Mouse (Mus musculus) ES-Bruce4 (cell line): ENCODE measurements around the gene Pklr. TPM values are rescaled to one million over a fixed set of nuclear protein-coding genes. Genes with fewer than 3 reads are reported as not detected.

Experiments used
- H3K27ac ChIP-seq: 2 replicates; pipeline ENCODE4 v1.5.1; 2012; ENCODE audit warnings: low read length, inconsistent platforms; ENCODE audit not compliant: insufficient read depth
- H3K27me3 ChIP-seq: 2 replicates; pipeline ENCODE4 v1.6.1; 2012; ENCODE audit warnings: mild to moderate bottlenecking, low read length, inconsistent platforms; ENCODE audit not compliant: control insufficient read depth, poor library complexity, insufficient read depth, severe bottlenecking
- H3K36me3 ChIP-seq: 2 replicates; pipeline ENCODE4 v1.6.1; 2012; ENCODE audit warnings: inconsistent platforms, mild to moderate bottlenecking, low read length, moderate library complexity; ENCODE audit not compliant: control insufficient read depth, poor library complexity, insufficient read depth, severe bottlenecking
- H3K4me1 ChIP-seq: one replicate; pipeline ENCODE4 v1.8.1; 2011; ENCODE audit warnings: low read length; ENCODE audit not compliant: control insufficient read depth, insufficient read depth
- H3K4me3 ChIP-seq: 2 replicates; pipeline ENCODE4 v1.5.1; 2011; ENCODE audit warnings: low read depth, mild to moderate bottlenecking, low read length
- H3K9ac ChIP-seq: 2 replicates; pipeline ENCODE4 v1.6.1; 2012; ENCODE audit warnings: low read depth, mild to moderate bottlenecking, inconsistent platforms; ENCODE audit not compliant: poor library complexity, severe bottlenecking
- H3K9me3 ChIP-seq: replicated peaks from 2 replicates; pipeline ENCODE4 v1.6.1; 2012; ENCODE audit warnings: mild to moderate bottlenecking, low read length, inconsistent platforms; ENCODE audit not compliant: control insufficient read depth, poor library complexity, insufficient read depth, severe bottlenecking
- CTCF ChIP-seq: IDR thresholded peaks from one replicate; pipeline ENCODE4 v1.8.1; 2011; ENCODE audit warnings: low read depth, low read length
- EP300 ChIP-seq: IDR thresholded peaks from 2 replicates; pipeline ENCODE4 v1.6.1; 2011; ENCODE audit warnings: low read depth, low read length; ENCODE audit not compliant: insufficient read depth
- POLR2A ChIP-seq: IDR thresholded peaks from one replicate; pipeline ENCODE4 v1.8.1; 2011; ENCODE audit warnings: low read length; ENCODE audit not compliant: insufficient read depth
- polyA plus RNA-seq: library from polyadenylated mRNA; stranded (reverse); fragments of >200 nt; gene quantifications from 2 replicates; pipeline ENCODE4 v1.2.4, GENCODE M21; 2011; ENCODE audit warnings: low read depth; ENCODE audit not compliant: missing spikeins, insufficient read depth, insufficient read length

Pklr gene
- polyA plus RNA-seq, 1 experiment = 0.21 TPM

GRCm38 (mm10) chr3:89177242-89178106 lies 41.5 kb downstream of the Pklr start, which contains the start of gene Scamp3:
Scamp3 (plus strand) TSS chr3:89177473.
- Histone ChIP-seq H3K9me3 (no peaks in the 10 kb centered on the region), H3K27ac (peak within 1 kb of the TSS; percentile 34; the same call in 1 of the 2 replicates), H3K4me1 (peaks cover 1% of the 10 kb centered on the region), H3K27me3 (no peaks in the 10 kb centered on the region), H3K36me3 (peaks cover 45% of the 10 kb centered on the region), H3K9ac (peak within 1 kb of the TSS; percentile 85), H3K4me3 (peak within 1 kb of the TSS; percentile 94)
- TF ChIP-seq POLR2A = no peak
- TF ChIP-seq EP300 = no peak

GRCm38 (mm10) chr3:89178107-89178385 lies 42.1 kb downstream of the Pklr start:
- peaks cover 40% of the 10 kb centered on the region for H3K36me3 ChIP-seq
- H3K27ac ChIP-seq = 0 out of 2 replicates have a peak overlapping the region, but pooled peaks have one; percentile 32
- H3K4me1 ChIP-seq = peaks cover 1% of the 10 kb centered on the region
- H3K27me3 ChIP-seq = no peaks in the 10 kb centered on the region
- peak overlapping the region; percentile 85 for H3K9ac ChIP-seq
- no peak for TF ChIP-seq POLR2A
- no peak for TF ChIP-seq CTCF
- TF ChIP-seq EP300 = no peak
- H3K4me3 ChIP-seq = peak overlapping the region; percentile 94
- H3K9me3 ChIP-seq = no peaks in the 10 kb centered on the region

- Histone ChIP-seq H3K4me1 (peaks cover 1% of the 10 kb centered on the region), H3K9ac (no peak overlapping the region), H3K4me3 (no peak overlapping the region), H3K9me3 (no peaks in the 10 kb centered on the region), H3K27me3 (no peaks in the 10 kb centered on the region), H3K27ac (no peak overlapping the region), H3K36me3 (peaks cover 31% of the 10 kb centered on the region)
- TF ChIP-seq EP300 = no peak
- no peak for TF ChIP-seq CTCF
- no peak for TF ChIP-seq POLR2A
Observed at GRCm38 (mm10) chr3:89179056-89179455, 43.1 kb downstream of the Pklr start.

- TF ChIP-seq POLR2A (no peak), CTCF (no peak), EP300 (no peak)
- Histone ChIP-seq H3K9ac (0 out of 2 replicates have a peak overlapping the region, but pooled peaks have one; percentile 6), H3K27me3 (no peaks in the 10 kb centered on the region), H3K27ac (no peak overlapping the region), H3K4me1 (peaks cover 4% of the 10 kb centered on the region), H3K4me3 (peak overlapping the region; percentile 41), H3K36me3 (peaks cover 6% of the 10 kb centered on the region), H3K9me3 (no peaks in the 10 kb centered on the region)
Observed at GRCm38 (mm10) chr3:89181749-89182500, 46.0 kb downstream of the Pklr start.

GRCm38 (mm10) chr3:89182531-89183057 lies 46.7 kb downstream of the Pklr start:
- Histone ChIP-seq H3K4me1 (peaks cover 4% of the 10 kb centered on the region), H3K9me3 (no peaks in the 10 kb centered on the region), H3K27me3 (no peaks in the 10 kb centered on the region), H3K36me3 (peaks cover 6% of the 10 kb centered on the region), H3K9ac (0 out of 2 replicates have a peak overlapping the region, but pooled peaks have one; percentile 6), H3K27ac (no peak overlapping the region), H3K4me3 (no peak overlapping the region)
- TF ChIP-seq EP300 (no peak), CTCF (no peak), POLR2A (no peak)
